Mouse (Mus musculus) lung, adult 2 months (tissue): ENCODE results near the gene Dcp1a.
"Not testable (repeated sequence)": the region's sequence is repeated elsewhere in the genome, so short reads cannot be mapped to it uniquely, and the experiment has no call there.

Source experiments
- CTCF ChIP-seq: fragments of 200-500 bp; IDR thresholded peaks from 2 replicates; pipeline ENCODE4 v1.5.1; 2011; ENCODE audit warnings: mild to moderate bottlenecking, low read length, control low read depth; ENCODE audit not compliant: insufficient read depth
- POLR2A ChIP-seq: fragments of 200-500 bp; IDR thresholded peaks from 2 replicates; pipeline ENCODE4 v1.6.1; 2011; ENCODE audit warnings: low read depth, mild to moderate bottlenecking, control low read depth, low read length, borderline replicate concordance; ENCODE audit errors: extremely low read depth

GRCm38 (mm10) chr14:30543331-30543730 is 64.0 kb downstream of the Dcp1a start:
- not testable (repeated sequence) for TF ChIP-seq POLR2A, CTCF
